Mouse (Mus musculus) lung, postnatal 0 days (tissue): Measurements from ENCODE around the gene Zbtb16. TPM values are rescaled to one million over a fixed set of nuclear protein-coding genes. Genes with fewer than 3 reads are reported as not detected.

Source experiments
- ATAC-seq: fragments of 200-750 bp; cut with Nextera tagmentation; 2 replicates; pipeline ENCODE4 v1.8.0; 2017; ENCODE audit warnings: moderate library complexity
- DNase-seq: peaks from one replicate; pipeline ENCODE4 v3.0.0-alpha.2; 2016; ENCODE audit warnings: low spot score
- H3K27ac ChIP-seq: fragments of 300-500 bp; sonication (generic); 2 replicates; pipeline ENCODE4 v1.5.1; 2014; ENCODE audit warnings: antibody characterized with exemption, mild to moderate bottlenecking, low read length, mixed read lengths
- H3K27me3 ChIP-seq: fragments of 300-500 bp; sonication (generic); replicated peaks from 2 replicates; pipeline ENCODE4 v1.6.1; 2014; ENCODE audit warnings: low read length, mixed read lengths; ENCODE audit not compliant: insufficient read depth
- H3K36me3 ChIP-seq: fragments of 300-500 bp; sonication (generic); 2 replicates; pipeline ENCODE4 v1.6.1; 2014; ENCODE audit warnings: low read length, mixed read lengths; ENCODE audit not compliant: insufficient read depth
- H3K4me1 ChIP-seq: fragments of 300-500 bp; sonication (generic); 2 replicates; pipeline ENCODE4 v1.6.1; 2014; ENCODE audit warnings: antibody characterized with exemption, low read depth, low read length, mixed read lengths; ENCODE audit not compliant: insufficient read depth
- H3K4me2 ChIP-seq: fragments of 300-500 bp; sonication (generic); replicated peaks from 2 replicates; pipeline ENCODE4 v1.6.1; 2014; ENCODE audit warnings: low read depth, mild to moderate bottlenecking, low read length, moderate library complexity, mixed read lengths
- H3K4me3 ChIP-seq: fragments of 300-500 bp; sonication (generic); 2 replicates; pipeline ENCODE4 v1.5.1; 2014; ENCODE audit warnings: low read depth, low read length
- H3K9ac ChIP-seq: fragments of 300-500 bp; sonication (generic); replicated peaks from 2 replicates; pipeline ENCODE4 v1.6.1; 2014; ENCODE audit warnings: low read depth, mild to moderate bottlenecking
- H3K9me3 ChIP-seq: fragments of 300-500 bp; sonication (generic); 2 replicates; pipeline ENCODE4 v1.6.1; 2016; ENCODE audit warnings: low read length, mixed read lengths
- CTCF ChIP-seq: IDR thresholded peaks from 2 replicates; pipeline ENCODE4 v1.5.1; 2016; ENCODE audit warnings: antibody characterized with exemption, mild to moderate bottlenecking
- EP300 ChIP-seq: IDR thresholded peaks from 2 replicates; pipeline ENCODE4 v1.6.1; 2016; ENCODE audit warnings: antibody characterized with exemption, mild to moderate bottlenecking, control low read depth
- WGBS: fragments of 180-500 bp; shearing (Covaris S2); extraction: QIAGEN DNeasy Blood & Tissue Kit; methylation state at CpG from one replicate; pipeline ENCODE4 v1.1.7; 2014; 5-methylcytosine and 5-hydroxymethylcytosine counted together
- polyA plus RNA-seq: library from polyadenylated mRNA; unstranded; fragments of >200 nt; fragmentation: Nextera tagmentation; extraction: Ambion mirVana; gene quantifications from 2 replicates; pipeline ENCODE4 v1.2.1, GENCODE M21; 2015

The Zbtb16 gene
- polyA plus RNA-seq, 1 experiment from 2014 or later = 19.7 TPM

DNA sequence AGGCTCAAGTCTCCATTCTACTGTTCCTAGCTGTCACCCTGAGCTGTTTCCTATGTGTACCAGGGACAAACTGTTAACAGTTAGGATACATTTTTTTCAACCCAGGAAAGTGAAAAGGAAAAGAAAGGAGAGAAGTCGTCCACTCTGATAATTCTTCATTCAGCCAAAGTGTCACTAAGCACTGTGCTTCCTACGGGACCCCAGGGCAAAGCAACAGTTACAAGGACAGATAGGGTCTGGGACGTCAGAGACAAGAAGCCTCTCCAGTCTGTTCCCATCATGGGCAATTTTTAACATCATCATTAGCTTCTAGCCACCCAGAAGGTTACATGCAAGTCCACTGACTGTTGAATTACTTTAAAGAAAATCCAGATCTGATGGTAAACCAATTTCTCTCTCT, 111.3 kb downstream of the Zbtb16 start:
- DNase-seq (no peak), ATAC-seq (no peak)
- 55% methylated on average over 3 of the region's 3 CpGs for WGBS
- Histone ChIP-seq H3K4me3 (no peak overlapping the region), H3K4me2 (no peak overlapping the region), H3K9ac (no peak overlapping the region), H3K9me3 (no peaks in the 10 kb centered on the region), H3K36me3 (no peaks in the 10 kb centered on the region), H3K27me3 (no peaks in the 10 kb centered on the region), H3K27ac (peak overlapping the region; percentile 99), H3K4me1 (peaks cover 58% of the 10 kb centered on the region)
- TF ChIP-seq CTCF (no peak), EP300 (no peak)

DNA sequence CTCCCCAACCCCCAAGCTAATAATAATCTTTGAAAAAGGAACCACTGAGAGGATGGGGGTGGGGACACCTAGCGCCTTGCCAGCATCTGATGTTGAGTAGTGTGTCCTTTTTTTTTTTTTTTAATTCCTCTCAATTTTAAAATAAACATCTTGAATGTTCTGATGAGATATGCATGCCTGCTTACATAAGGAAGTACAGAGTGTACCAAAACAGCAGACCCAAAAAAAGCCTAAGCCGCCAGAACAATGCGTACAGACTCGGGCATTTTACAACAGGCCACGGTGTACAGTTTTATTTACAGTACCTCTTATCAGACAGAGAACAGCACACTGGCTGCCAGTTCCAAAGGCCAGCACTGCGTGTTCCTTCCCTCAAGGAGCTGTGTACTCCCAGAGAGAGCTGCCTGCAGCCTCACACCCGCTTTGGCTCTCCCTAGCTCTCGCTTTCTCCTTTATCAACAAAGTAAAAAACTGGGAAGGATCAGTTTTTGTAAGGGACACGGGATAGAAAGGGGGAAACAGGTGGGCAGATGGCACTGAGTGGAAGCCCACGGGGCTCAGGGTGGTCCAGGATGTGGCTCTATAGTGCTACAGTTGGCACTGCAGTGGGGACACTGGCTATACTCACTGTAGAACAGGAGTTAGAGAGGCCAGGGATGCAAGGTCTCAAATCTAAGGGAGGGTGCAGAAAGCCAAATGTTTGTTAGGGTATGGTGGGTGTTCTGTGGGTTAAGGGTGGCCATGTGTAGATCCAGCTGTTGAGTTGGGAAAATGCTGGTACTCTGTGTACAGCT, 112.3 kb downstream of the Zbtb16 start:
- WGBS = 8% methylated on average over 10 of the region's 10 CpGs
- ATAC-seq (peak; percentile 97), DNase-seq (peak; percentile 99)
- peaks cover 49% of the 10 kb centered on the region for H3K4me1 ChIP-seq
- TF ChIP-seq EP300 = peak; percentile 100
- TF ChIP-seq CTCF = 0 out of 2 replicates have a peak, but pooled peaks have one; percentile 1
- H3K9ac ChIP-seq = peak overlapping the region; percentile 19; the same call in 1 of the 2 replicates
- peak overlapping the region; percentile 99 for H3K27ac ChIP-seq
- no peaks in the 10 kb centered on the region for H3K27me3 ChIP-seq
- no peak overlapping the region for H3K4me3 ChIP-seq
- peaks cover 4% of the 10 kb centered on the region; the same call in 1 of the 2 replicates for H3K36me3 ChIP-seq
- H3K4me2 ChIP-seq = no peak overlapping the region
- no peaks in the 10 kb centered on the region for H3K9me3 ChIP-seq

DNA sequence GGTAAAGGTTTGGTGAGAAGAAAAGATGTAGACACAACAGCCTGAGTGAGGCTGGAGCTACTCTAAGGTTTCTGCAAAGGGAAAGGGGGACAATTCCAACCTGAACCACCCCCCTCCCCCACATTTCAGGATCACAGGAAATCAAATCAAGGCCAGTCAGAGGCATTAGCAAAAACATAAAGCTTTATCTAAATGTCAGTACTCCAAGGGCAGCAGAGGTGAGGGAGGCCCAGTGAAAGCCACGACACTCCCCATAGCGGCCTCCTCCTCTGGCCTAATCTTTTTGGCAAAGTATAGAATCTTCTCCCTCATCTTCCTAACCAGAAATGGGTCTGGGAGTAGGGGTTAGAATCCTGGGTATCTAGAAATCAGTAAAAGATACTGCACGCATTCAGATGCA, 113.0 kb downstream of the Zbtb16 start:
- ATAC-seq (peak; percentile 1; the same call in 1 of the 2 replicates), DNase-seq (no peak)
- 11% methylated on average over 3 of the region's 3 CpGs for WGBS
- peaks cover 43% of the 10 kb centered on the region for H3K4me1 ChIP-seq
- H3K9me3 ChIP-seq = no peaks in the 10 kb centered on the region
- peaks cover 4% of the 10 kb centered on the region; the same call in 1 of the 2 replicates for H3K36me3 ChIP-seq
- no peak for TF ChIP-seq EP300
- TF ChIP-seq CTCF = no peak
- H3K4me2 ChIP-seq = no peak overlapping the region
- no peak overlapping the region for H3K9ac ChIP-seq
- no peaks in the 10 kb centered on the region for H3K27me3 ChIP-seq
- H3K27ac ChIP-seq = peak overlapping the region; percentile 81
- H3K4me3 ChIP-seq = no peak overlapping the region

DNA sequence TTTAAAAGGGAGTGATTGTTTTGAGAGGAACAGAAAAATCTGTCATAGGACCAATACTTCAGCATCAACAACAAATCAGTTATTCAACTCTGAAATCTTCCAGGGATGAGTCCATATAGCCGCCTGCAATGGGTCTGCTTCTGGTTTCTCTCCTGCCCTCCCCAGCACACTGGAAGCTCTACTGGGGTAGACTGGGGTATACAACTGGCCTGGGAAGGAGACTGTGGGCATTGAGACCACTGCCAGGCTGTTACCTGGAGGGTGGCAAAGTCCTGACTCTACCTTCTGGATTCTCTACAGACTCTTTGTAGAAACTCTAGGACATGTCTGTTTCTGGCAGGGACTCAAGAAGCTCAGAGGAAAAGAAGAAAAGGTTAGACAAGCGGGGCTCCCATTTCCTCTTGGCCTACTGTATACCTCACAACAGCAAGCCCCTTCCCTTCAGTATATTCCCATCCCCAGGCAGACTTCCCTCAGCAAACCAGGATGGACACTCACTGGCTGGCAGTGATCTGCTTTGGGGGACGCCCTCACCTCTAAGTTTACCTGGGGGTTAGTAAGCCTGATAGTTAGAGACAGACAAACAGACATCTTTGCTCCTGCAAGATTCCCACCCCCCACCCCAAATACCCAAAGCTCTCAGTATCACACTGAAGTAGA, 113.6 kb downstream of the Zbtb16 start:
- TF ChIP-seq EP300 (no peak), CTCF (no peak)
- 84% methylated on average over 3 of the region's 3 CpGs for WGBS
- peak overlapping the region; percentile 81 for H3K27ac ChIP-seq

DNA sequence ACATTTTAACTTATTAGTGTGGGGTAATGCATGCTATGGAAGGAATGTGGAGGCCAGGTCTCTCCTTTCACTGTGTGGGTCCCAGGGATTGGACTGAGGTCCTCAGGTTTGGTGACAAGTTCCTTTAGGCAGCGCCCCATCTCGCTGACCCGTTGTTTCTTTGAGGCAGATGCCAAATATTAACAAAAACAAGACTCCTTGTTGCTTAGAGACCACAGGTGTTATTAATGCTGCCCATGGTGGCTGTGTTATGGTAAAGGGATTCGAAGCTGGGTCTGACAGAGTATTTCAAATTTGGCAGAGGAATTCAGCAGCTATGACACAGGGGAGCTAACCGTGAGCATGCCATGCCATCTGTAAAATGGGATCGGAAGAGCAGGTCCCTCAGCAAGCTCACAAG, 114.4 kb downstream of the Zbtb16 start:
- no peak overlapping the region for H3K9ac ChIP-seq
- no peak for TF ChIP-seq CTCF
- TF ChIP-seq EP300 = no peak
- WGBS = 85% methylated on average over 6 of the region's 6 CpGs
- H3K4me3 ChIP-seq = no peak overlapping the region
- peak overlapping the region; percentile 81; the same call in 1 of the 2 replicates for H3K27ac ChIP-seq
- H3K36me3 ChIP-seq = peaks cover 10% of the 10 kb centered on the region; the same call in 1 of the 2 replicates
- H3K27me3 ChIP-seq = no peaks in the 10 kb centered on the region
- ATAC-seq (no peak), DNase-seq (no peak)
- H3K9me3 ChIP-seq = no peaks in the 10 kb centered on the region
- no peak overlapping the region for H3K4me2 ChIP-seq
- peaks cover 36% of the 10 kb centered on the region for H3K4me1 ChIP-seq

More for the DNA sequence above, 113.6 kb downstream of the Zbtb16 start:
- Histone ChIP-seq H3K4me1 (peaks cover 36% of the 10 kb centered on the region), H3K27me3 (no peaks in the 10 kb centered on the region), H3K9me3 (no peaks in the 10 kb centered on the region), H3K36me3 (peaks cover 4% of the 10 kb centered on the region; the same call in 1 of the 2 replicates), H3K4me2 (no peak overlapping the region), H3K9ac (no peak overlapping the region), H3K4me3 (no peak overlapping the region)
- no peak for DNase-seq
- no peak for ATAC-seq

DNA sequence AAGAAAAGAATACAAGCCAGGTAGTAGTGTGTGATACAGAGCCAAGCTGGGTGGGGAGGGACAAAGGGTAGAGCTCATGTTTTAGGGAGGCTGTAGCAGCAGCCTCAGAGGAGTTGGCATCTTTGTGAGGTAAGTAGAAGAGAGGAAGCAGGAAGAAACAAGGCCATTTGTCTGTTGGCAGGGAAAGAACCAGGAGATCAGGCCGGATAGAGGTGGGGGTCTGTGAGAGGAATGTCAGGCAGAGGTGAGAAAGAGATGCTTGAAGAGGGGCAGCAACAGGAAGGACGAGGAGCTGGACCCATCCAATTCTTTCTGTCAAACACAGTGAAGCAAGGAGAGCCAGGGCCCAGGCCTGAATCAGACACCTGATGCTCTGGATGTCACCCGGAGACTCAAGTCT, 114.8 kb downstream of the Zbtb16 start:
- H3K27ac ChIP-seq = peak overlapping the region; percentile 2; the same call in 1 of the 2 replicates
- no peaks in the 10 kb centered on the region for H3K27me3 ChIP-seq
- no peak overlapping the region for H3K4me2 ChIP-seq
- no peak overlapping the region for H3K4me3 ChIP-seq
- no peak for ATAC-seq
- no peak for DNase-seq
- peaks cover 15% of the 10 kb centered on the region for H3K36me3 ChIP-seq
- no peaks in the 10 kb centered on the region for H3K9me3 ChIP-seq
- WGBS = 52% methylated on average over 3 of the region's 3 CpGs
- H3K4me1 ChIP-seq = peaks cover 36% of the 10 kb centered on the region
- TF ChIP-seq CTCF = no peak
- no peak for TF ChIP-seq EP300
- H3K9ac ChIP-seq = no peak overlapping the region
